Mouse (Mus musculus) megakaryocyte-erythroid progenitor cell, adult 5-6 weeks (primary cell): ENCODE measurements around the gene Coq2. TPM values are rescaled to one million over a fixed set of nuclear protein-coding genes. Genes with fewer than 3 reads are reported as not detected.

ENCODE experiments used
- ATAC-seq: replicated peaks from 2 replicates; pipeline ENCODE4 v1.8.0; 2016; ENCODE audit warnings: mild to moderate bottlenecking, inconsistent platforms; ENCODE audit not compliant: severe bottlenecking, poor library complexity, low FRiP score, low TSS enrichment
- total RNA-seq, 2 experiments: library from RNA; stranded (forward) in 1 of 2; stranded (reverse) in 1 of 2; fragments of 200-1000, 215-1000 nt in 1 of 2; fragments of >200 nt in 1 of 2; fragmentation: Nextera tagmentation in 1 of 2; gene quantifications; 2 replicates each; pipeline ENCODE4 v1.2.3; 2014 to 2017

Coq2 gene
- total RNA-seq, 2 experiments from 2014 or later = 56.6 to 67.3 TPM

- no peak for ATAC-seq
These were observed 8.0 kb downstream of the Coq2 start for GRCm38 (mm10) chr5:100666965-100667364.

- peak; percentile 90 for ATAC-seq
These were observed 11.1 kb downstream of the Coq2 start for GRCm38 (mm10) chr5:100663854-100664253.

GRCm38 (mm10) chr5:100663011-100663410 lies 11.9 kb downstream of the Coq2 start:
- ATAC-seq = no peak

GRCm38 (mm10) chr5:100658460-100658859 lies 16.5 kb downstream of the Coq2 start:
- no peak for ATAC-seq

GRCm38 (mm10) chr5:100656352-100656751 lies 18.6 kb downstream of the Coq2 start:
- 0 out of 2 replicates have a peak, but pooled peaks have one; percentile 28 for ATAC-seq

- no peak for ATAC-seq
These were observed 22.6 kb downstream of the Coq2 start for GRCm38 (mm10) chr5:100652327-100652726.

- ATAC-seq = no peak
These were observed 23.5 kb downstream of the Coq2 start for GRCm38 (mm10) chr5:100651486-100651885.

- no peak for ATAC-seq
These were observed 24.0 kb downstream of the Coq2 start for GRCm38 (mm10) chr5:100650969-100651368.

GRCm38 (mm10) chr5:100648546-100648945 lies 26.4 kb downstream of the Coq2 start:
- peak; percentile 22; the same call in 1 of the 2 replicates for ATAC-seq

GRCm38 (mm10) chr5:100648046-100648445 lies 26.9 kb downstream of the Coq2 start:
- ATAC-seq = no peak

- ATAC-seq = no peak
These were observed 28.4 kb downstream of the Coq2 start for GRCm38 (mm10) chr5:100646558-100646957.

GRCm38 (mm10) chr5:100643991-100644535 lies 30.9 kb downstream of the Coq2 start:
- ATAC-seq = peak; percentile 93

GRCm38 (mm10) chr5:100643253-100643990 lies 31.5 kb downstream of the Coq2 start:
- ATAC-seq = peak; percentile 24

- no peak for ATAC-seq
These were observed 32.6 kb downstream of the Coq2 start for GRCm38 (mm10) chr5:100642316-100642715.

- ATAC-seq = peak; percentile 73
These were observed 36.5 kb downstream of the Coq2 start for GRCm38 (mm10) chr5:100638483-100638882.

- no peak for ATAC-seq
These were observed 38.0 kb downstream of the Coq2 start for GRCm38 (mm10) chr5:100636794-100637544.

- peak; percentile 61 for ATAC-seq
These were observed 39.0 kb downstream of the Coq2 start for GRCm38 (mm10) chr5:100635908-100636307.

GRCm38 (mm10) chr5:100634885-100635478 lies 40.0 kb downstream of the Coq2 start:
- ATAC-seq = no peak

GRCm38 (mm10) chr5:100632540-100633129 lies 42.3 kb downstream of the Coq2 start:
- ATAC-seq = no peak

- no peak for ATAC-seq
These were observed 46.1 kb downstream of the Coq2 start for GRCm38 (mm10) chr5:100628807-100629206.
